In the genomic region with DNA sequence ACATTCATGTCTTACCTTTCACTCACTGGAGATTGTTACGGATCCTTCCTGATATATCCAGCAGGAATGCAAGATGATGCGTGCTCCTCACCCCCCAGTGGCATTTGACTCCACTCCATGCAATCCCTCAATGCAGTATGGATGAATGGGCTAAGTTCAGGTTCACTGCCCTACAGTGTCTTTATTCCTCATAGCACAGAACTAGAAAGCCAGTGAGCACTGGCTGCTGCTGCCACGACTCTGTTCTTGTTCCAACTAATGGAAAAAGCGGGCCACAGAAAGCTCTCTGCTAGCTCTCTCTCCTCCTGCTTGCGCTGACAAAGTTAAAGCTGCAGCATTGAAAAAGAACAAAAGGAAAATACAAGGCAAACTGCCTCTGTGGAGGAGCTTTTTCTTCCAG, we compare ENCODE assay signal across 14 mouse cellular contexts.
"Had no signal": no experiment of that assay in that cellular context is flagged by ENCODE, and none has a peak within 500 bp of the region (broad histone marks: within the 10 kb centered on the region; RNA-seq: fewer than 3 reads in every experiment).

No protein-coding gene starts in this region.

- H3K4me3 ChIP-seq: layer of hippocampus, adult 2 months; limb, embryonic 12.5 days; liver, embryonic 13.5 days; lung, embryonic 15.5 days; megakaryocyte, embryonic 14.5 days; midbrain, embryonic 12.5 days; neural tube, embryonic 12.5 days had no signal

- DNase-seq: kidney, postnatal 10 days; kidney, postnatal 4 days; liver; liver, embryonic 13.5 days; liver, postnatal 0 days; lung, postnatal 14 days had no signal

- ATAC-seq: liver, postnatal 0 days had no signal

- H3K9me3 ChIP-seq: limb, embryonic 12.5 days; liver, embryonic 13.5 days; lung, embryonic 15.5 days; midbrain, embryonic 12.5 days; neural tube, embryonic 12.5 days had no signal

- H3K27me3 ChIP-seq: liver, embryonic 13.5 days; neural tube, embryonic 12.5 days had no signal

- H3K4me1 ChIP-seq: limb, embryonic 12.5 days; liver, embryonic 13.5 days; lung, embryonic 15.5 days; megakaryocyte, embryonic 14.5 days; midbrain, embryonic 12.5 days; neural tube, embryonic 12.5 days had no signal

- H3K27ac ChIP-seq: layer of hippocampus, adult 2 months; limb, embryonic 12.5 days; liver, embryonic 13.5 days; lung, embryonic 15.5 days; macrophage; midbrain, embryonic 12.5 days; neural tube, embryonic 12.5 days; stomach, postnatal 0 days had no signal

- H3K36me3 ChIP-seq: limb, embryonic 12.5 days; liver, embryonic 13.5 days; lung, embryonic 15.5 days; midbrain, embryonic 12.5 days; neural tube, embryonic 12.5 days had no signal

- H3K4me2 ChIP-seq: limb, embryonic 12.5 days; liver, embryonic 13.5 days; lung, embryonic 15.5 days; midbrain, embryonic 12.5 days; neural tube, embryonic 12.5 days had no signal

- H3K9ac ChIP-seq: limb, embryonic 12.5 days; liver, embryonic 13.5 days; liver, postnatal 0 days; lung, embryonic 15.5 days; midbrain, embryonic 12.5 days; neural tube, embryonic 12.5 days had no signal
